Mouse (Mus musculus) sigmoid colon, adult 10 weeks (tissue): Measurements from ENCODE around the gene Gmfb. TPM values are rescaled to one million over a fixed set of nuclear protein-coding genes. Genes with fewer than 3 reads are reported as not detected.

Source experiments
- polyA plus RNA-seq: library from polyadenylated mRNA; stranded (reverse); fragments of 350-450 nt; fragmentation: Illumina TruSeq; extraction: RNeasy Lipid Tissue Mini Kit (QIAGEN cat#74804); gene quantifications from one replicate; pipeline ENCODE4 v1.2.3, GENCODE M21; 2014; ENCODE audit warnings: low read depth, low replicate concordance

Gene Gmfb
- polyA plus RNA-seq = 241 TPM

GRCm38 (mm10) chr14:46821873-46822716 lies at the start of gene Gmfb:
Gene Gmfb, minus strand, starts transcription at chr14:46822242.

GRCm38 (mm10) chr14:46831837-46832333 lies 9.8 kb upstream of the Gmfb start, which contains the start of gene Cgrrf1:
Gene Cgrrf1, plus strand, starts transcription at chr14:46832125.

DNA sequence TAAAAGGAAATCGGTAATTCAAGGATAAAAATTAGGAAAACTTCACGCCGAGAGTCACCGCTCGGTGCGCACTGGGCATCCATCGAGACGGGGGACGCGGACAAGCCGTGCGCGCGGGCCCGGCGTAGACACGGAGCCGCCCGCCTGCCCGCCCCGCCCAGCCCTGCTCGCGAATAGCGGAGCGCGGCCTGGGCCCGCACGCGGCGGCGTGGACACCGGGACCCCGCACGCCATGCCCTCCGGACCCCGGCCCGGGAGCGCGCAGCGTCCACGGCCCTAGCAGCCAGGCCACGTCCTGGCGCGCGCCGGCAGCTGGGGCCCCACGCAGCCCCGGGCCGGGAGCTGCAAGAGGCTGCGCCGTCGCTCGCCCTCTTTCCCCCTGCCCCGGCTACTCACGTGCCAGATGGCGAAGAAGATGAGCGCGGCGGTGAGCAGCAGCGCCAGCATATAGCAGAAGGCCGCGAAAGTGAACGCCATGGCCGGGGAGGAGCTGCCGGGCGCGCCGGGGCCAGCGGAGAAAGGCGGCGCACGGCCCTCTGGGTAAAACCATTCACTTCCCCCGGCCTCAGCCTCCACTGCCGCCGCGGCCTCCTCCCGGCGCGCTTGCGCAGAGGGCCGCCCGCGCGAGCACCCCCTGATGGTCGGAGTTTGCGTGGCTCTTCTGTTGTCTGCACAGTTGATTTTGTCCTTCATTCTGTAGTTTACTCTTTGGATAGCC lies 34.1 kb downstream of the Gmfb start, which contains the start of gene Cnih1:
Gene Cnih1 (minus strand): TSS at position 625 of the 718 bp plus-strand sequence.

GRCm38 (mm10) chr14:46760355-46761029 lies 61.5 kb downstream of the Gmfb start, which contains the start of gene Cdkn3:
Gene Cdkn3, plus strand, starts transcription at chr14:46760541.

Other genes with a start within 250 kb of the Gmfb start
- 16.3 TPM for gene Cdkn3, start 61.7 kb downstream of the Gmfb start, polyA plus RNA-seq
- gene Cnih1, start 33.8 kb downstream of the Gmfb start, polyA plus RNA-seq = 227 TPM
- 36.7 TPM for gene Cgrrf1, start 9.9 kb upstream of the Gmfb start, polyA plus RNA-seq
- 16.3 TPM for gene Samd4, start 60.6 kb upstream of the Gmfb start, polyA plus RNA-seq